In the genomic region with DNA sequence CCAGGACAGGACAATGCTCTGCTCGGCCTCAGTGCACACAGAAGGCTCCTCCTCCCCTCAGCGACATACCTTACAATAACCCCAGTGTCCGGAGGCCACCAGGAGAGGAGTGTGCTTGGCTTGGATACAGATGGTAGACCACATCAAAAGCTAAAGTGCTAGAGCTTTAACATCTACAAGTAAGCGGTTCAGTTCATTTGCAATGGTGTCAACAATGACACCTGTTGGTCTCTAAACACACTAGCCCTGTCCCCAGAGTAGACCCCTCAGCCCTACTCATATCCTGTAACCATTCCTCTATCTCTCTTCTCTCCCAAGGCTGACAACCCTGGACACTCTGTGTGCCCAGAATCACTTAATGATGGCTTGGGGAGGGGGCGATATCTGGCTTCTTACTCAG, we compare ENCODE assay signal across 30 mouse cellular contexts. TPM values are rescaled to one million over a fixed set of nuclear protein-coding genes. Genes with fewer than 3 reads are reported as not detected.
DNase-seq lines count a peak whose midpoint lies in the region; ATAC-seq and TF ChIP-seq lines count a peak whose summit lies in the region.
"Had no signal": no experiment of that assay in that cellular context is flagged by ENCODE, and none has a peak within 500 bp of the region (broad histone marks: within the 10 kb centered on the region; RNA-seq: fewer than 3 reads in every experiment).

No protein-coding gene starts in this region.

- H3K4me2 ChIP-seq in heart, embryonic 11.5 days = no peak overlapping the region
- H3K4me2 ChIP-seq: embryonic facial prominence, embryonic 13.5 days; forebrain, embryonic 13.5 days; heart, embryonic 13.5 days; hindbrain, embryonic 13.5 days had no signal

- 83% methylated on average over 5 of the region's 5 CpGs for WGBS in heart, embryonic 11.5 days (ENCODE audit: insufficient replicate concordance)
- 81% methylated on average over 5 of the region's 5 CpGs for WGBS in lung, adult 2 months

- no peak overlapping the region for H3K9ac ChIP-seq in heart, embryonic 11.5 days (ENCODE audit: low read depth, low read length)
- H3K9ac ChIP-seq: embryonic facial prominence, embryonic 13.5 days; forebrain, embryonic 13.5 days; heart, embryonic 13.5 days; hindbrain, embryonic 13.5 days had no signal

- H3K9me3 ChIP-seq in heart, embryonic 11.5 days (replicated peaks; ENCODE audit: control insufficient read depth, low read length) = no peaks in the 10 kb centered on the region
- H3K9me3 ChIP-seq: embryonic facial prominence, embryonic 10.5 days; embryonic facial prominence, embryonic 13.5 days; forebrain, embryonic 10.5 days; forebrain, embryonic 13.5 days; heart, embryonic 13.5 days; hindbrain, embryonic 10.5 days; hindbrain, embryonic 13.5 days had no signal

- DNase-seq in heart, adult 8-10 months (ENCODE audit: low spot score) = no peak
- peak; percentile 32 for DNase-seq in CD4-positive helper T cell, adult 2 months (ENCODE audit: low read depth, low spot score)
- peak; percentile 59 for DNase-seq in induced T-regulatory cell, adult 2 months (ENCODE audit: low read depth)
- no peak for DNase-seq in frontal cortex, postnatal 10 days (ENCODE audit: low spot score in 2 of 2)
- no peak for DNase-seq in lung, adult 2 months
- DNase-seq: adrenal gland, adult 2 months; adrenal gland, postnatal 14 days; B cell, adult 2 months; cerebellum, adult 11 months; cerebellum, adult 2 months; cerebellum, adult 9-11 months; cerebellum, postnatal 36 days; embryo, embryonic 11 days; gastrocnemius, postnatal 25 days; heart, adult 2 months; heart, postnatal 36 days; kidney, adult 18-20 months had no signal

- no peaks in the 10 kb centered on the region for H3K36me3 ChIP-seq in heart, embryonic 11.5 days (ENCODE audit: control insufficient read depth, insufficient read depth, low read length)
- H3K36me3 ChIP-seq: heart, embryonic 13.5 days; hindbrain, embryonic 13.5 days had no signal

- TF ChIP-seq POLR2A in lung, adult 2 months (IDR thresholded peaks at IDR 0.05; ENCODE audit: borderline replicate concordance, extremely low read depth, low read depth, low read length) = no peak

- H3K4me3 ChIP-seq in heart, embryonic 11.5 days (ENCODE audit: low read depth, low read length) = no peak overlapping the region
- no peak overlapping the region for H3K4me3 ChIP-seq in lung, adult 2 months (replicated peaks; ENCODE audit: extremely low read depth, low read depth, low read length)
- H3K4me3 ChIP-seq: embryonic facial prominence, embryonic 10.5 days; embryonic facial prominence, embryonic 13.5 days; forebrain, embryonic 10.5 days; forebrain, embryonic 13.5 days; heart, adult 2 months; heart, embryonic 13.5 days; hindbrain, embryonic 10.5 days; hindbrain, embryonic 13.5 days had no signal

- peaks cover 58% of the 10 kb centered on the region for H3K4me1 ChIP-seq in heart, embryonic 11.5 days (ENCODE audit: control insufficient read depth, insufficient read depth, low read length)
- peaks cover 25% of the 10 kb centered on the region for H3K4me1 ChIP-seq in lung, adult 2 months (ENCODE audit: control insufficient read depth, insufficient read depth, low read length)

- no peak for ATAC-seq in heart, embryonic 11.5 days (replicated peaks; ENCODE audit: insufficient number of reproducible peaks, low FRiP score, low TSS enrichment)
- ATAC-seq: CD4-positive, CD25-positive, alpha-beta regulatory T cell, adult 4 months; forebrain, embryonic 13.5 days; forebrain, embryonic 16.5 days; hindbrain, embryonic 16.5 days; inflammation-experienced regulatory T-cells, adult 6 months; intestine, embryonic 16.5 days had no signal

- TF ChIP-seq CTCF in lung, adult 2 months (IDR thresholded peaks at IDR 0.05; ENCODE audit: insufficient read depth, low read length) = no peak

- H3K27me3 ChIP-seq in heart, embryonic 11.5 days (ENCODE audit: control insufficient read depth, insufficient read depth, low read length) = no peaks in the 10 kb centered on the region
- H3K27me3 ChIP-seq: embryonic facial prominence, embryonic 13.5 days; forebrain, embryonic 13.5 days; heart, embryonic 13.5 days; hindbrain, embryonic 13.5 days had no signal

- H3K27ac ChIP-seq in heart, embryonic 11.5 days (ENCODE audit: low read depth, low read length) = 0 out of 2 replicates have a peak overlapping the region, but pooled peaks have one; percentile 11
- H3K27ac ChIP-seq: embryonic facial prominence, embryonic 10.5 days; embryonic facial prominence, embryonic 13.5 days; forebrain, embryonic 10.5 days; forebrain, embryonic 13.5 days; heart, adult 2 months; hindbrain, embryonic 10.5 days; hindbrain, embryonic 13.5 days had no signal

RNA-seq across cellular contexts. Expression of a gene that starts 33.0 kb away (rescaled TPM):
- polyA plus RNA-seq in heart, embryonic 11.5 days (2014; fragmentation: Nextera tagmentation; extraction: Ambion mirVana) = 9.7 and 11.4 TPM in 2 replicates
- total RNA-seq in heart, adult 8-10 months (2022) = 10 to 100 TPM; 10.1 to 14.1 (median 12.5) TPM
- polyA plus RNA-seq in lung, adult 2 months (2012; rRNA removed) = 34.6 and 41.0 TPM in 2 replicates

Comparison
In these comparisons a context has a peak if more than half of its experiments do, and no peak if none do; other contexts are left out.
1. DNase-seq: peak in CD4-positive helper T cell, adult 2 months (single experiment) and induced T-regulatory cell, adult 2 months (single experiment); none in heart, adult 8-10 months (single experiment), frontal cortex, postnatal 10 days (0 of 2) and lung, adult 2 months (single experiment).